Mouse (Mus musculus) liver, embryonic 11.5 days (tissue): ENCODE data around the gene Exoc3l2. TPM values are rescaled to one million over a fixed set of nuclear protein-coding genes. Genes with fewer than 3 reads are reported as not detected.

Experiments used
- ATAC-seq: fragments of 200-750 bp; cut with Nextera tagmentation; replicated peaks from 2 replicates; pipeline ENCODE4 v1.8.0; 2017; ENCODE audit warnings: moderate number of reproducible peaks, mild to moderate bottlenecking, moderate TSS enrichment, moderate library complexity; ENCODE audit not compliant: low FRiP score
- DNase-seq: peaks from one replicate; pipeline ENCODE4 v3.0.0-alpha.2; 2017; ENCODE audit warnings: low spot score
- H3K27ac ChIP-seq: fragments of 300-500 bp; sonication (generic); 2 replicates; pipeline ENCODE4 v1.5.1; 2014; ENCODE audit warnings: mild to moderate bottlenecking, low read depth, low read length, control low read depth
- H3K27me3 ChIP-seq: fragments of 300-500 bp; sonication (generic); replicated peaks from 2 replicates; pipeline ENCODE4 v1.6.1; 2014; ENCODE audit warnings: low read length, mixed read lengths; ENCODE audit not compliant: control insufficient read depth, insufficient read depth
- H3K36me3 ChIP-seq: fragments of 300-500 bp; sonication (generic); 2 replicates; pipeline ENCODE4 v1.6.1; 2014; ENCODE audit warnings: mild to moderate bottlenecking, low read length, moderate library complexity, mixed read lengths; ENCODE audit not compliant: control insufficient read depth, insufficient read depth
- H3K4me1 ChIP-seq: fragments of 300-500 bp; sonication (generic); replicated peaks from 2 replicates; pipeline ENCODE4 v1.6.1; 2014; ENCODE audit warnings: low read length, mixed read lengths; ENCODE audit not compliant: control insufficient read depth, insufficient read depth
- H3K4me2 ChIP-seq: fragments of 300-500 bp; sonication (generic); 2 replicates; pipeline ENCODE4 v1.6.1; 2014; ENCODE audit warnings: mild to moderate bottlenecking, control low read depth, moderate library complexity
- H3K4me3 ChIP-seq: fragments of 300-500 bp; sonication (generic); 2 replicates; pipeline ENCODE4 v1.5.1; 2014; ENCODE audit warnings: low read depth, low read length, control low read depth
- H3K9ac ChIP-seq: fragments of 300-500 bp; sonication (generic); 2 replicates; pipeline ENCODE4 v1.6.1; 2014; ENCODE audit warnings: low read depth, low read length, control low read depth
- H3K9me3 ChIP-seq: fragments of 300-500 bp; sonication (generic); 2 replicates; pipeline ENCODE4 v1.6.1; 2016; ENCODE audit warnings: low read length, inconsistent platforms, mixed read lengths; ENCODE audit not compliant: control insufficient read depth
- WGBS: fragments of 180-500 bp; shearing (Covaris S2); extraction: QIAGEN DNeasy Blood & Tissue Kit; methylation state at CpG from one replicate; pipeline ENCODE4 v1.1.7; 2014; 5-methylcytosine and 5-hydroxymethylcytosine counted together
- polyA plus RNA-seq: library from polyadenylated mRNA; unstranded; fragments of >200 nt; fragmentation: Nextera tagmentation; extraction: Ambion mirVana; gene quantifications from 2 replicates; pipeline ENCODE4 v1.2.1, GENCODE M21; 2014

Gene Exoc3l2
- polyA plus RNA-seq, 1 experiment from 2014 or later = 5.6 TPM

- H3K36me3 ChIP-seq = peaks cover 22% of the 10 kb centered on the region
These were observed 36.2 kb upstream of the Exoc3l2 start for GRCm38 (mm10) chr7:19426888-19427287.

DNA sequence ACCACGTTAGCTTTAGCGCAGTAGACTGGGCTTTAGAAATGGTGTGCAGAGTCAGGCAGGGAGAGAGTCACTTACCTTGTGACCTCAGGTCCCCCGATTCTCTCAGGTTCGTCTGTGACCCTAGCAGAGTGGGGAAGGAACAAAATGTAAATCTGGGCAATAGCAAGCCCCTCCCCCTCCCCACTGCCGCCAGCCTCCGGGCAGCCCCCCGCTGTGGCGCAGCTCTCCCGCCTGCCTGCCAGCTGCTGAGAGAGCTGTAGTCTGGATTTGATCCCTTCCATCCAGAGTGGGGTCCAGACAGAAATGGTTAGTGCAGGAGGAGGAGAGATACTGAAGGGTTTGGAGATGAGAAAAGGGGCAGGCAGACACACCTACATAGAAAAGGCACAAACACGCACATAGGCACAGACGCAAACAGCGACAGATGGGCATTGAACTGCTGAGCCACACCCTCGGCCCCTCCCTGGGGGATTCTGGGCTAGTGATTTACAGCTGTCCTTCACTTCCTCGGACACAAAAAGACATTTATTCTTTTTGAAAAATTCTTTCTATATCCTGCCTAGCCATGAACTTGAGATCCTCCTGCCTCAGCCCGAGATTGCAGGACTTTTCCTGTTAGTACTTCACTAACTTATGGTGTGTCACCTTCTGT lies 35.0 kb upstream of the Exoc3l2 start:
- no peak for DNase-seq
- H3K4me2 ChIP-seq = no peak overlapping the region
- WGBS = 80% methylated on average over 15 of the region's 15 CpGs
- no peak overlapping the region for H3K9ac ChIP-seq
- ATAC-seq = no peak
- peaks cover 4% of the 10 kb centered on the region; the same call in 1 of the 2 replicates for H3K9me3 ChIP-seq
- H3K4me3 ChIP-seq = no peak overlapping the region
- no peaks in the 10 kb centered on the region for H3K27me3 ChIP-seq
- H3K36me3 ChIP-seq = peaks cover 34% of the 10 kb centered on the region
- no peaks in the 10 kb centered on the region for H3K4me1 ChIP-seq
- no peak overlapping the region for H3K27ac ChIP-seq

More at GRCm38 (mm10) chr7:19426888-19427287, 36.2 kb upstream of the Exoc3l2 start:
- no peak for DNase-seq
- Histone ChIP-seq H3K9ac (no peak overlapping the region), H3K9me3 (no peaks in the 10 kb centered on the region), H3K27me3 (no peaks in the 10 kb centered on the region), H3K27ac (no peak overlapping the region), H3K4me1 (no peaks in the 10 kb centered on the region), H3K4me3 (no peak overlapping the region), H3K4me2 (no peak overlapping the region)
- no peak for ATAC-seq
- 89% methylated on average over 6 of the region's 6 CpGs for WGBS

DNA sequence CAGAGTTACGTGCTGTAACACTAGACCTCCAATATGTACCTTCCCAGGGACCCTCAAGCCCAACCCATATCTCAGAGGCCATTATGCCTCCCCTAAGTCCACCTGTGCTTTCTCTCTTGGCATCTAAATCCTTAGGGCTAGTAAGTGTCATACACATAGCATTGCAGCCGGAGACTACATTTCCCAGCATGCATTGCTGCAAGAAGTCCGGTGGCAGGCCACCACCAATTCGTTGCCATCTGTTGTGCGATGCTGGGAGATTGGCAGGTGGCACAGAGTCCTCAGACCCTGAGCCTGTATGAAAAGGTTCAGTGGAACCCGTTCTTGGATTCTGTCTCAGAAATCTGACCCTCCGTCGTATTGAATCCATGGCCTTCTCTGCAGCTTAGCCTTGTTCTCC lies 33.4 kb upstream of the Exoc3l2 start:
- 77% methylated on average over 8 of the region's 8 CpGs for WGBS
- H3K9me3 ChIP-seq = peaks cover 4% of the 10 kb centered on the region; the same call in 1 of the 2 replicates
- peaks cover 50% of the 10 kb centered on the region for H3K36me3 ChIP-seq
- H3K4me1 ChIP-seq = no peaks in the 10 kb centered on the region
- H3K9ac ChIP-seq = no peak overlapping the region
- ATAC-seq (no peak), DNase-seq (no peak)
- no peak overlapping the region for H3K4me3 ChIP-seq
- no peak overlapping the region for H3K27ac ChIP-seq
- H3K4me2 ChIP-seq = no peak overlapping the region
- no peaks in the 10 kb centered on the region for H3K27me3 ChIP-seq

DNA sequence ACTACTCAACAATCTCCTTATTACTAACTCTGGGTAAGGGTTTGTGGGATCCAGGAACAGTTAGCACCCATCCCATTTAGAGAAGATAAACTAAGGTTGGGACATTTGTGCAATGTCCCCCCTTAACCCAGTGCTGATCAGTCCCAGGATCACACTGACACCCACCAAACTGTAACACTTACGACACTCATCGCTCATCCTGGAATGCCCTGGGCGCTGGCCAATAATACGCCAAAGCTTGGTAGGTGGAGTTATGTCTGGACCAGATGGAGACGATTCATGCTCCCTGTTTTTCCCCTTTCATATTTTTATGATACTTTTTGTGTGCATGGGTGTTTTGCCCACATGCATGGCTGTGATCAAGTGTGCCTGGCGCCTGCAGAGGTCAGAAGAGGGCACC lies 32.7 kb upstream of the Exoc3l2 start:
- Histone ChIP-seq H3K4me2 (no peak overlapping the region), H3K27ac (no peak overlapping the region), H3K4me3 (no peak overlapping the region), H3K27me3 (no peaks in the 10 kb centered on the region), H3K4me1 (no peaks in the 10 kb centered on the region), H3K9me3 (peaks cover 4% of the 10 kb centered on the region; the same call in 1 of the 2 replicates), H3K9ac (no peak overlapping the region), H3K36me3 (peaks cover 55% of the 10 kb centered on the region)
- 88% methylated on average over 6 of the region's 6 CpGs for WGBS
- DNase-seq (no peak), ATAC-seq (no peak)

DNA sequence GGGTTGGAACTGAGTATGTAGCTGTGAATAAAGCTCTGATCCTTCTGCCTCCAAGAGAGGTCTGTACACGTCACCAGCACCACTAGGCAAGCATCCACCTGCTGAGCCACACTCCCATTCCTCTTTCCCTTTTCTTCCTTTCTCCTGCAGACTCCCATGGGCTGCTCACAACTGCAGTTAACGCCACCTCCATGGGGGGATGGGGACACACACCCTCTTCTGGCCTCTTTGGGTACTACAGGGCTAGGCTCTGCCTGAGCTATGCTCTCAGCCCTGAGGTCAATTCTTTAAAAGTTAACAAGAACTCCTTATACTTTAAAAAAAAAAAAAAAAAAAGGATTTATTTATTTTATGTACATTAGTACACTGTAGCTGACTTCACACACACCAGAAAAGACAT lies 30.7 kb upstream of the Exoc3l2 start:
- peaks cover 63% of the 10 kb centered on the region for H3K36me3 ChIP-seq
- no peak for ATAC-seq

GRCm38 (mm10) chr7:19436276-19436675 lies 26.9 kb upstream of the Exoc3l2 start:
- Histone ChIP-seq H3K4me1 (peaks cover 3% of the 10 kb centered on the region), H3K4me2 (no peak overlapping the region), H3K9ac (no peak overlapping the region), H3K9me3 (peaks cover 4% of the 10 kb centered on the region; the same call in 1 of the 2 replicates), H3K36me3 (peaks cover 56% of the 10 kb centered on the region), H3K27me3 (no peaks in the 10 kb centered on the region), H3K27ac (no peak overlapping the region), H3K4me3 (no peak overlapping the region)
- DNase-seq (no peak), ATAC-seq (no peak)
- WGBS = 94% methylated on average over 2 of the region's 2 CpGs

More for the DNA sequence above, 30.7 kb upstream of the Exoc3l2 start:
- 96% methylated on average over 2 of the region's 2 CpGs for WGBS
- Histone ChIP-seq H3K4me2 (no peak overlapping the region), H3K27ac (no peak overlapping the region), H3K9me3 (peaks cover 4% of the 10 kb centered on the region; the same call in 1 of the 2 replicates), H3K4me3 (no peak overlapping the region), H3K9ac (no peak overlapping the region), H3K27me3 (no peaks in the 10 kb centered on the region), H3K4me1 (no peaks in the 10 kb centered on the region)
- DNase-seq = no peak

GRCm38 (mm10) chr7:19437048-19437447 lies 26.1 kb upstream of the Exoc3l2 start:
- H3K4me2 ChIP-seq = no peak overlapping the region
- peaks cover 57% of the 10 kb centered on the region for H3K36me3 ChIP-seq
- ATAC-seq = no peak
- peaks cover 4% of the 10 kb centered on the region; the same call in 1 of the 2 replicates for H3K9me3 ChIP-seq
- 91% methylated on average over 9 of the region's 9 CpGs for WGBS
- H3K27ac ChIP-seq = no peak overlapping the region
- no peak overlapping the region for H3K9ac ChIP-seq
- H3K4me1 ChIP-seq = peaks cover 8% of the 10 kb centered on the region
- H3K4me3 ChIP-seq = no peak overlapping the region
- H3K27me3 ChIP-seq = no peaks in the 10 kb centered on the region
- DNase-seq = no peak

GRCm38 (mm10) chr7:19441448-19442091 lies 21.6 kb upstream of the Exoc3l2 start:
- ATAC-seq = peak; percentile 65

More at GRCm38 (mm10) chr7:19441448-19442091, 21.6 kb upstream of the Exoc3l2 start:
- H3K9ac ChIP-seq = no peak overlapping the region
- 49% methylated on average over 9 of the region's 9 CpGs for WGBS
- peaks cover 11% of the 10 kb centered on the region for H3K4me1 ChIP-seq
- H3K4me3 ChIP-seq = no peak overlapping the region
- H3K27me3 ChIP-seq = no peaks in the 10 kb centered on the region
- peak overlapping the region; percentile 47 for H3K27ac ChIP-seq
- DNase-seq = no peak
- H3K4me2 ChIP-seq = no peak overlapping the region
- peaks cover 22% of the 10 kb centered on the region; the same call in 1 of the 2 replicates for H3K36me3 ChIP-seq
- no peaks in the 10 kb centered on the region for H3K9me3 ChIP-seq
